24 mouse cellular contexts compared by ENCODE assay signal in genomic region chr7:63943946-63944345, GRCm38 (mm10). TPM values are rescaled to one million over a fixed set of nuclear protein-coding genes. Genes with fewer than 3 reads are reported as not detected.
A peak's percentile ranks its signal among the peaks of the same experiment; 100 is the strongest.
DNase-seq lines count a peak whose midpoint lies in the region; ATAC-seq and TF ChIP-seq lines count a peak whose summit lies in the region.
"Had no signal": no experiment of that assay in that cellular context is flagged by ENCODE, and none has a peak within 500 bp of the region (broad histone marks: within the 10 kb centered on the region; RNA-seq: fewer than 3 reads in every experiment).

No protein-coding gene starts in this region.

- H3K4me1 ChIP-seq in thymus, adult 2 months (replicated peaks; ENCODE audit: control insufficient read depth, insufficient read depth, low read length): peaks cover 37% of the 10 kb centered on the region
- H3K4me1 ChIP-seq in midbrain, embryonic 13.5 days (replicated peaks): peaks cover 6% of the 10 kb centered on the region

- no peaks in the 10 kb centered on the region for H3K36me3 ChIP-seq in thymus, adult 2 months (ENCODE audit: control insufficient read depth, insufficient read depth, low read length)
- H3K36me3 ChIP-seq in midbrain, embryonic 13.5 days: no peaks in the 10 kb centered on the region
- H3K36me3 ChIP-seq: embryonic facial prominence, embryonic 10.5 days; heart, embryonic 13.5 days; intestine, embryonic 15.5 days had no signal

- no peak overlapping the region for H3K4me2 ChIP-seq in midbrain, embryonic 13.5 days (replicated peaks)
- H3K4me2 ChIP-seq: forebrain, embryonic 13.5 days; heart, embryonic 13.5 days; intestine, embryonic 15.5 days had no signal

- H3K4me3 ChIP-seq in thymus, adult 2 months (ENCODE audit: control insufficient read depth, insufficient read depth, low read length): no peak overlapping the region
- H3K4me3 ChIP-seq in midbrain, embryonic 13.5 days (replicated peaks): no peak overlapping the region
- H3K4me3 ChIP-seq: embryonic facial prominence, embryonic 10.5 days; forebrain, embryonic 13.5 days; heart, embryonic 13.5 days; intestine, embryonic 15.5 days had no signal

- intact Hi-C loops in heart, postnatal 25 days (cut with DNase I): loop anchor here (5.0 kb wide), 2 partner anchors 133 to 343 kb away; partner anchors contain the start of gene Mtmr10

- TF ChIP-seq POLR2A in thymus, adult 2 months (IDR thresholded peaks at IDR 0.05; ENCODE audit: control insufficient read depth, extremely low read depth, insufficient read depth, low read length, poor library complexity): no peak

- H3K9ac ChIP-seq in midbrain, embryonic 13.5 days (replicated peaks): no peak overlapping the region
- H3K9ac ChIP-seq: forebrain, embryonic 13.5 days; forebrain, postnatal 0 days; heart, embryonic 13.5 days; intestine, embryonic 15.5 days had no signal

- WGBS in thymus, adult 2 months: 57% methylated on average over 2 of the region's 2 CpGs
- 50% methylated on average over 2 of the region's 2 CpGs for WGBS in midbrain, embryonic 13.5 days

- H3K27me3 ChIP-seq in thymus, adult 2 months (ENCODE audit: control insufficient read depth, insufficient read depth, low read length): no peaks in the 10 kb centered on the region
- H3K27me3 ChIP-seq in midbrain, embryonic 13.5 days: peaks cover 5% of the 10 kb centered on the region
- H3K27me3 ChIP-seq: heart, embryonic 13.5 days; intestine, embryonic 15.5 days had no signal

- TF ChIP-seq CTCF in thymus, adult 2 months (IDR thresholded peaks at IDR 0.05; ENCODE audit: borderline replicate concordance, control insufficient read depth, extremely low read depth, insufficient read depth, low read length, poor library complexity): no peak

- H3K9me3 ChIP-seq in midbrain, embryonic 13.5 days: no peaks in the 10 kb centered on the region
- H3K9me3 ChIP-seq: embryonic facial prominence, embryonic 10.5 days; forebrain, embryonic 13.5 days; heart, embryonic 13.5 days; intestine, embryonic 15.5 days had no signal

- peak; percentile 10 for ATAC-seq in inflammation-experienced regulatory T-cells, adult 6 months
- ATAC-seq in midbrain, embryonic 13.5 days: no peak
- ATAC-seq: forebrain, embryonic 13.5 days; forebrain, postnatal 0 days; hindbrain, embryonic 16.5 days; intestine, embryonic 15.5 days had no signal

- DNase-seq in heart, adult 11 months: peak; percentile 75
- DNase-seq in heart, adult 9 months (ENCODE audit: low spot score in 2 of 2): no peak
- DNase-seq in thymus, adult 2 months: no peak
- no peak for DNase-seq in thymus, adult 18-20 months
- DNase-seq in heart, postnatal 25 days (ENCODE audit: low spot score): no peak
- DNase-seq: adrenal gland, postnatal 14 days; cerebellum, adult 11-12 months; cerebellum, postnatal 10 days; forebrain, postnatal 0 days; gastrocnemius, postnatal 14 days; heart, postnatal 4 days; kidney, adult 18-20 months had no signal

- H3K27ac ChIP-seq in thymus, adult 2 months (ENCODE audit: control insufficient read depth, insufficient read depth, low read length): peak overlapping the region; percentile 20; the same call in 1 of the 2 replicates
- no peak overlapping the region for H3K27ac ChIP-seq in midbrain, embryonic 13.5 days
- H3K27ac ChIP-seq: embryonic facial prominence, embryonic 10.5 days; forebrain, embryonic 13.5 days; heart, embryonic 13.5 days; intestine, embryonic 15.5 days had no signal

RNA-seq across cellular contexts. Expression of gene Klf13, which starts 5.2 kb away (rescaled TPM):
- polyA plus RNA-seq in thymus, adult 2 months (2012; rRNA removed): 172 and 234 TPM in 2 replicates
- 100 to 1,000 TPM; 125 to 194 (median 163) TPM for polyA plus RNA-seq in inflammation-experienced regulatory T-cells, adult 6 months (2017; shearing (Covaris generic))
- 24.4 and 24.7 TPM in 2 replicates for polyA plus RNA-seq in midbrain, embryonic 13.5 days (2015; fragmentation: Nextera tagmentation; extraction: Ambion mirVana)
- total RNA-seq in heart, postnatal 25 days (2021): 10 to 100 TPM; 43.8 to 63.8 TPM

RNA-seq across cellular contexts. Expression of gene E030018B13Rik, which starts 27.3 kb away (rescaled TPM):
- not detected in 2 replicates for polyA plus RNA-seq in thymus, adult 2 months (2012; rRNA removed)
- polyA plus RNA-seq in inflammation-experienced regulatory T-cells, adult 6 months (2017; shearing (Covaris generic)): under 1 TPM in 1 of 3 experiments, not detected in 2; 0.62 TPM
- 0.22 and 0.27 TPM in 2 replicates for polyA plus RNA-seq in midbrain, embryonic 13.5 days (2015; fragmentation: Nextera tagmentation; extraction: Ambion mirVana)
- not detected for total RNA-seq in heart, postnatal 25 days (2021)
- total RNA-seq: adrenal gland, adult 18-20 months; adrenal gland, postnatal 14 days; forebrain, postnatal 0 days; gastrocnemius, adult 18-20 months; gastrocnemius, postnatal 14 days; heart, adult 8-10 months; heart, postnatal 4 days; MEL had no signal
- polyA plus RNA-seq: embryonic facial prominence, embryonic 10.5 days; embryonic facial prominence, embryonic 14.5 days; forebrain, postnatal 0 days; heart, embryonic 13.5 days; hindbrain, embryonic 16.5 days; intestine, embryonic 15.5 days had no signal
